Mouse (Mus musculus): Measurements from ENCODE around the gene Hist2h2aa2.
"Not testable (repeated sequence)": the region's sequence is repeated elsewhere in the genome, so short reads cannot be mapped to it uniquely, and the experiment has no call there.

DNA sequence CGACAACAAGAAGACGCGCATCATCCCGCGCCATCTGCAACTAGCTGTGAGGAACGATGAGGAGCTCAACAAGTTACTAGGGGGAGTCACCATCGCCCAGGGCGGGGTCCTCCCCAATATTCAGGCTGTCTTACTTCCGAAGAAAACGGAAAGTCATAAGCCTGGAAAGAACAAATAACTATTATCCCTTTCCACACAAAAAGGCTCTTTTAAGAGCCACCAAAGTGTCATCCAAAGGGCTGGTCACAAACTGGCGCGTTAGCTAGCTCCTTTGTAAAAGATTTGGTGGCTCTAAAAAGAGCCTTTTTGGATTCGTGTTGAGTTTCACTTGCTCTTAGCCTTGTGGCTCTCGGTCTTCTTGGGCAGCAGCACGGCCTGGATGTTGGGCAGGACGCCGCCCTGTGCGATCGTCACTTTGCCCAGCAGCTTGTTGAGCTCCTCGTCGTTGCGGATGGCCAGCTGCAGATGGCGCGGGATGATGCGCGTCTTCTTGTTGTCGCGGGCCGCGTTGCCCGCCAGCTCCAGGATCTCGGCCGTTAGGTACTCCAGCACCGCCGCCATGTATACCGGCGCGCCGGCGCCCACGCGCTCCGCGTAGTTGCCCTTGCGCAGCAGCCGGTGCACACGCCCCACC, 19.8 kb downstream of the Hist2h2aa2 start:
- not testable (repeated sequence) for TF ChIP-seq CHD2 (IDR thresholded peaks at IDR 0.05; ENCODE audit: low read depth, low read length); ZC3H11A (IDR thresholded peaks at IDR 0.05; ENCODE audit: borderline replicate concordance, low read depth, low read length)

All from ES-E14 (cell line).